Mouse (Mus musculus): ENCODE measurements at regions not wholly inside any gene's neighbourhood (a gene's known extent, or its start where the extent isn't known, plus 50 kb on each side); places are given as distances from the start of the nearest gene placed in this dataset.
A peak's percentile ranks its signal among the peaks of the same experiment; 100 is the strongest.
"Not testable (repeated sequence)": the region's sequence is repeated elsewhere in the genome, so short reads cannot be mapped to it uniquely, and the experiment has no call there.

GRCm38 (mm10) chr4:67141896-67142295, 314.5 kb downstream of the Tlr4 start:
- WGBS: 94% methylated on average over 2 of the region's 2 CpGs
- Histone ChIP-seq H3K4me1 (no peaks in the 10 kb centered on the region), H3K27ac (no peak overlapping the region), H3K36me3 (replicated peaks) (no peaks in the 10 kb centered on the region), H3K4me2 (no peak overlapping the region), H3K9ac (no peak overlapping the region), H3K27me3 (no peaks in the 10 kb centered on the region), H3K9me3 (no peaks in the 10 kb centered on the region), H3K4me3 (replicated peaks) (no peak overlapping the region)
- no peak for ATAC-seq (ENCODE audit: low FRiP score)

GRCm38 (mm10) chr4:67148521-67148920, 321.1 kb downstream of the Tlr4 start:
- Histone ChIP-seq H3K9me3 (no peaks in the 10 kb centered on the region), H3K36me3 (replicated peaks) (no peaks in the 10 kb centered on the region), H3K27ac (no peak overlapping the region), H3K4me2 (no peak overlapping the region), H3K4me3 (replicated peaks) (no peak overlapping the region), H3K4me1 (no peaks in the 10 kb centered on the region), H3K9ac (no peak overlapping the region), H3K27me3 (no peaks in the 10 kb centered on the region)
- peak; percentile 65; the same call in 1 of the 2 replicates for ATAC-seq (ENCODE audit: low FRiP score)
- 70% methylated on average over 2 of the region's 2 CpGs for WGBS

- H3K27ac ChIP-seq: no peak overlapping the region
- H3K36me3 ChIP-seq (replicated peaks): no peaks in the 10 kb centered on the region
- WGBS: 78% methylated on average over 3 of the region's 3 CpGs
- H3K9ac ChIP-seq: no peak overlapping the region
- no peaks in the 10 kb centered on the region for H3K27me3 ChIP-seq
- no peak for ATAC-seq (ENCODE audit: low FRiP score)
- no peak overlapping the region for H3K4me3 ChIP-seq (replicated peaks)
- no peaks in the 10 kb centered on the region for H3K9me3 ChIP-seq
- no peaks in the 10 kb centered on the region for H3K4me1 ChIP-seq
- no peak overlapping the region for H3K4me2 ChIP-seq
Observed at GRCm38 (mm10) chr4:67162673-67163072, 335.3 kb downstream of the Tlr4 start.

GRCm38 (mm10) chr4:67167720-67168119, 340.3 kb downstream of the Tlr4 start:
- no peaks in the 10 kb centered on the region for H3K36me3 ChIP-seq (replicated peaks)
- 84% methylated on average over 5 of the region's 5 CpGs for WGBS
- H3K9ac ChIP-seq: no peak overlapping the region
- H3K4me3 ChIP-seq (replicated peaks): no peak overlapping the region
- no peaks in the 10 kb centered on the region for H3K27me3 ChIP-seq
- no peaks in the 10 kb centered on the region for H3K4me1 ChIP-seq
- no peak for ATAC-seq (ENCODE audit: low FRiP score)
- H3K4me2 ChIP-seq: no peak overlapping the region
- no peak overlapping the region for H3K27ac ChIP-seq
- H3K9me3 ChIP-seq: no peaks in the 10 kb centered on the region

- 76% methylated on average over 2 of the region's 2 CpGs for WGBS
- no peaks in the 10 kb centered on the region for H3K9me3 ChIP-seq
- H3K9ac ChIP-seq: no peak overlapping the region
- no peak for ATAC-seq (ENCODE audit: low FRiP score)
- no peak overlapping the region for H3K27ac ChIP-seq
- H3K4me2 ChIP-seq: no peak overlapping the region
- H3K36me3 ChIP-seq (replicated peaks): no peaks in the 10 kb centered on the region
- H3K27me3 ChIP-seq: no peaks in the 10 kb centered on the region
- no peaks in the 10 kb centered on the region for H3K4me1 ChIP-seq
- no peak overlapping the region for H3K4me3 ChIP-seq (replicated peaks)
Observed at GRCm38 (mm10) chr4:67187725-67188510, 360.5 kb downstream of the Tlr4 start.

GRCm38 (mm10) chr4:67190536-67190935, 363.2 kb downstream of the Tlr4 start:
- Histone ChIP-seq H3K27ac (no peak overlapping the region), H3K4me3 (replicated peaks) (no peak overlapping the region), H3K4me1 (no peaks in the 10 kb centered on the region), H3K9me3 (no peaks in the 10 kb centered on the region), H3K9ac (no peak overlapping the region), H3K36me3 (replicated peaks) (no peaks in the 10 kb centered on the region), H3K27me3 (no peaks in the 10 kb centered on the region), H3K4me2 (no peak overlapping the region)
- ATAC-seq (ENCODE audit: low FRiP score): no peak

GRCm38 (mm10) chr4:67194425-67194824, 367.0 kb downstream of the Tlr4 start:
- no peak overlapping the region for H3K4me3 ChIP-seq (replicated peaks)
- H3K4me2 ChIP-seq: no peak overlapping the region
- H3K27me3 ChIP-seq: no peaks in the 10 kb centered on the region
- WGBS: 84% methylated on average over 4 of the region's 4 CpGs
- no peak overlapping the region for H3K27ac ChIP-seq
- no peaks in the 10 kb centered on the region for H3K36me3 ChIP-seq (replicated peaks)
- no peak overlapping the region for H3K9ac ChIP-seq
- no peaks in the 10 kb centered on the region for H3K9me3 ChIP-seq
- no peak for ATAC-seq (ENCODE audit: low FRiP score)
- no peaks in the 10 kb centered on the region for H3K4me1 ChIP-seq

GRCm38 (mm10) chr4:67196907-67197306, 369.5 kb downstream of the Tlr4 start:
- H3K9me3 ChIP-seq: no peaks in the 10 kb centered on the region
- H3K4me1 ChIP-seq: no peaks in the 10 kb centered on the region
- H3K36me3 ChIP-seq (replicated peaks): no peaks in the 10 kb centered on the region
- no peak overlapping the region for H3K4me3 ChIP-seq (replicated peaks)
- no peaks in the 10 kb centered on the region for H3K27me3 ChIP-seq
- H3K9ac ChIP-seq: no peak overlapping the region
- 90% methylated on average over 5 of the region's 5 CpGs for WGBS
- no peak for ATAC-seq (ENCODE audit: low FRiP score)
- H3K27ac ChIP-seq: no peak overlapping the region
- no peak overlapping the region for H3K4me2 ChIP-seq

GRCm38 (mm10) chr4:67208406-67208805, 381.0 kb downstream of the Tlr4 start:
- H3K9me3 ChIP-seq; H3K4me1 ChIP-seq; H3K4me2 ChIP-seq; H3K9ac ChIP-seq; H3K4me3 ChIP-seq (replicated peaks); H3K27me3 ChIP-seq; H3K27ac ChIP-seq; H3K36me3 ChIP-seq (replicated peaks); ATAC-seq (ENCODE audit: low FRiP score): not testable (repeated sequence)

GRCm38 (mm10) chr4:67213363-67213762, 386.0 kb downstream of the Tlr4 start:
- Histone ChIP-seq H3K27ac (no peak overlapping the region), H3K4me1 (no peaks in the 10 kb centered on the region), H3K36me3 (replicated peaks) (no peaks in the 10 kb centered on the region), H3K9me3 (no peaks in the 10 kb centered on the region), H3K4me2 (no peak overlapping the region), H3K4me3 (replicated peaks) (no peak overlapping the region), H3K27me3 (no peaks in the 10 kb centered on the region), H3K9ac (no peak overlapping the region)
- WGBS: 71% methylated on average over 1 of the region's 1 CpGs
- no peak for ATAC-seq (ENCODE audit: low FRiP score)

GRCm38 (mm10) chr4:67224533-67224932, 397.1 kb downstream of the Tlr4 start:
- no peaks in the 10 kb centered on the region for H3K36me3 ChIP-seq (replicated peaks)
- H3K27me3 ChIP-seq: no peaks in the 10 kb centered on the region
- no peak for ATAC-seq (ENCODE audit: low FRiP score)
- no peak overlapping the region for H3K4me3 ChIP-seq (replicated peaks)
- H3K9me3 ChIP-seq: no peaks in the 10 kb centered on the region
- H3K4me1 ChIP-seq: no peaks in the 10 kb centered on the region
- H3K4me2 ChIP-seq: no peak overlapping the region
- H3K27ac ChIP-seq: no peak overlapping the region
- H3K9ac ChIP-seq: no peak overlapping the region

- H3K27ac ChIP-seq: no peak overlapping the region
- WGBS: 57% methylated on average over 3 of the region's 3 CpGs
Observed at GRCm38 (mm10) chr4:67229214-67229613, 401.8 kb downstream of the Tlr4 start.

GRCm38 (mm10) chr4:67273553-67273952, 446.2 kb downstream of the Tlr4 start:
- 89% methylated on average over 4 of the region's 4 CpGs for WGBS
- Histone ChIP-seq H3K4me2 (no peak overlapping the region), H3K9ac (no peak overlapping the region), H3K4me3 (replicated peaks) (no peak overlapping the region), H3K4me1 (no peaks in the 10 kb centered on the region), H3K27me3 (no peaks in the 10 kb centered on the region), H3K9me3 (no peaks in the 10 kb centered on the region), H3K27ac (no peak overlapping the region), H3K36me3 (replicated peaks) (no peaks in the 10 kb centered on the region)
- no peak for ATAC-seq (ENCODE audit: low FRiP score)

More at GRCm38 (mm10) chr4:67229214-67229613, 401.8 kb downstream of the Tlr4 start:
- Histone ChIP-seq H3K36me3 (replicated peaks) (no peaks in the 10 kb centered on the region), H3K9me3 (no peaks in the 10 kb centered on the region), H3K4me1 (no peaks in the 10 kb centered on the region), H3K4me2 (no peak overlapping the region), H3K4me3 (replicated peaks) (no peak overlapping the region), H3K9ac (no peak overlapping the region), H3K27me3 (no peaks in the 10 kb centered on the region)
- no peak for ATAC-seq (ENCODE audit: low FRiP score)

All from forebrain, embryonic 12.5 days (tissue).